Mouse (Mus musculus) subcutaneous adipose tissue, adult 2 months (tissue): ENCODE measurements around the gene Nlrp4a. TPM values are rescaled to one million over a fixed set of nuclear protein-coding genes. Genes with fewer than 3 reads are reported as not detected.

Experiments
- polyA plus RNA-seq: library from polyadenylated mRNA; depleted of rRNA; stranded (reverse); fragments of >200 nt; gene quantifications from 2 replicates; pipeline ENCODE4 v1.2.3, GENCODE M21; 2012; ENCODE audit warnings: low replicate concordance; rRNA removed

The Nlrp4a gene
- not detected in 2 replicates for polyA plus RNA-seq

DNA sequence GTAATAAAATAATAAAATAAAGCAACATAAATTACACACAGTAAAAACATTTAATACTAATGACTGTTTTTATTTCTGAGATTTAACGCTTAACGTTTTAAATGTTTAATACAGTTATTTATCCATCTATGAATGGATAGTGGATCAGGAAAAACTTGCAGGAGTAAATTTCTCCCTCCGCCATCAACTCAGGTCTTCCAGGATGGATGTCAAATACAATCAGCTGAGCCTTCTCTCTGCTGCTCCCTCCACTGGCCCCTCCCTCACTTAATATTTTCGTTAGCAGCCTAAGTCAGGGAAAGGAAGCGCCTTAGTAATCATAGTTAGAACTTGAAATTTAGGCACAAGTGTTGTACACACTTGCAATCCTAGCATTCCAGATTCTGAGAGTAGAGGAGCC is at the start of gene Nlrp4a:
TSS of gene Nlrp4a (plus strand) at position 301 of the 400 bp plus-strand sequence.

DNA sequence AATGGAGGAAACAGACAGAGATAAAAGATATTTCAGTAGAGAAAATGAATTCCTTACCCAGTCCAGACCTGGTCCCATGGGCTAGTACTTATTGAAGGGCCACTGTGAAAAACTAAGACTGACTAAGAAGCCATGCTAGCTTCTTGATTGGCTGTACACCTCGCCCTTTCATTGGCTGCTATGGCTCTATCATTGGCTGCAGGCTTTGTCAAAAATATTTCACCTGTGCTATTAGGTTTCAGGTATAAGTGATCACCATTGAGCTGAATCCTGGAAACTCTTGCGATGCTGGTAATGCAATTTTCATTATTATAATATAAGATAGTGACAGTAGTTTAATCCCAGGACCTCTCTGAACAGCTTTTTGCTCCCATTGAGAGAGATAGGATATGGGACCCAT is 31.3 kb upstream of the Nlrp4a start, which contains the start of gene Nlrp9c:
TSS of gene Nlrp9c (minus strand) at position 101 of the 400 bp plus-strand sequence.

Other genes starting within 250 kb of the Nlrp4a start
- gene Vmn1r184, start 174.8 kb upstream of the Nlrp4a start, polyA plus RNA-seq: not detected in 2 replicates
- 0.15 TPM in 1 of 2 replicates, not detected in the other for gene Cyp2a4, start 127.9 kb upstream of the Nlrp4a start, polyA plus RNA-seq
- not detected in 2 replicates for gene Nlrp9c, start 31.4 kb upstream of the Nlrp4a start, polyA plus RNA-seq
- gene Nlrp9a, start 99.9 kb downstream of the Nlrp4a start, polyA plus RNA-seq: not detected in 2 replicates
- gene Vmn1r185, start 183.4 kb downstream of the Nlrp4a start, polyA plus RNA-seq: not detected in 2 replicates